Mouse (Mus musculus): Measurements from ENCODE around the gene Prkd1.

DNA sequence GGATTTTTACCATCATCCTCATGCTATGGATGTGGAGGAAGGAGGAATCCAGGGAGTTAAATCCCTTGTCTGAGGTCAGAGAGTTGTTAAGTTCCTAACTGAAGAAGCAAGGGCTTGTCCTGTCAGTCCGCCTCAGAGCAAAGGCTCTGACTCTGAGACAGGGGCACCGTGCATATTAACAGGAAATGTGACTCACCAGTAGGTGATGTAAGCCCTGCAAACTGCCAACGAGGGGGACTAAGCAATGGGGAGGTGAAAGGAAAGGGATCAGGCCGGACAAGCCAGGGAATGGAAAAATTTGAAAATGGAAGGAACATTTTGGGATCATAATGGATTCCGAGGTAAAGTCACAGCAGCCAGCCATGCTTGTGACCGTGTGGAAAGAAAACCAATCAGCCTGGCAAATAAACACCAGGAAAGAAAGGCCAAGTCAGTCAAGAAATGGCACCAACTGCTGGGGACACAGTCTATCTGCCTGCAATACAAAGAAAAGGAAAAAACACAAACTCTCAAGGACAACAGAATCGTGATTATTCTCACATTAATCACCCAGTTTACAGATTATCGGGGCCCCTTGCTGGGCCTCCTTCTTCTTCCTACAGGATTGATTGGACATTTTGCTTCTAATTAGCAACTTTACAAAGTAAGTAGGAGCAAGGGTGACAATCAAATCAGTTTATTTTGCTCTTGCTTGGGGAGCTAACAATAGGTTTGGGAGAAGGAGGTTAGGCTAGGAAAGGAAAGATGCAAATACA, 103.9 kb downstream of the Prkd1 start:
- TF ChIP-seq CTCF (IDR thresholded peaks at IDR 0.05) (no peak), EP300 (IDR thresholded peaks at IDR 0.05; ENCODE audit: insufficient read depth, low read depth, low read length) (no peak)

Data from heart, adult 2 months (tissue).